14 mouse cellular contexts compared by ENCODE assay signal in the genomic region with DNA sequence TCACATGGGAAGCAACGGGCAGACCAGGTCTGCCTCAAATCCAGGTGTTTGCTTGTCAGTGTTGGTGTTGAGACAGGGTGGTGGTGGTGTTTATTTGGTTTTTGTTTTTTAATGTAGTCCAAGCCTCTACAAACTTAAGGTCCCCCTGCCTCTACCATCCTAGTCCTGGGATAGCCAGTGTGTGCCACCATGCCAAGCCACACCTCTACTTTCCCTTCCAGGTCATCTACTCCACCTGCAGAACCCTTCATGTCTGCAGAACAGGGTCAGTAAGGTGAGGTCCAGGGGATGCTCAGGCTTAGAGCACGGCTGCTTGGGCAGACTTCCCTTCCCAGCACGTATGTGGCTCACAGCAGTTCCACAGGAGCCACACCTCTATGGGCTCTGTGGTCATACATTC. TPM values are rescaled to one million over a fixed set of nuclear protein-coding genes. Genes with fewer than 3 reads are reported as not detected.
DNase-seq lines count a peak whose midpoint lies in the region; ATAC-seq and TF ChIP-seq lines count a peak whose summit lies in the region.
"Had no signal": no experiment of that assay in that cellular context is flagged by ENCODE, and none has a peak within 500 bp of the region (broad histone marks: within the 10 kb centered on the region; RNA-seq: fewer than 3 reads in every experiment).

No protein-coding gene starts in this region.

- TF ChIP-seq CTCF in intestine, postnatal 0 days (IDR thresholded peaks at IDR 0.05; ENCODE audit: low read depth), result no peak

- H3K36me3 ChIP-seq in forebrain, embryonic 14.5 days (ENCODE audit: control insufficient read depth, insufficient read depth, low read length), result no peaks in the 10 kb centered on the region
- H3K36me3 ChIP-seq in forebrain, embryonic 11.5 days (ENCODE audit: control insufficient read depth, insufficient read depth, low read length), result no peaks in the 10 kb centered on the region
- 0 out of 2 replicates have a peak, but pooled peaks cover 3% of the 10 kb centered on the region for H3K36me3 ChIP-seq in intestine, embryonic 15.5 days
- no peaks in the 10 kb centered on the region for H3K36me3 ChIP-seq in intestine, postnatal 0 days (ENCODE audit: control insufficient read depth, insufficient read depth)
- no peaks in the 10 kb centered on the region for H3K36me3 ChIP-seq in neural tube, embryonic 14.5 days (ENCODE audit: control insufficient read depth, insufficient read depth, low read length)
- H3K36me3 ChIP-seq: hindbrain, embryonic 12.5 days; liver, embryonic 15.5 days had no signal

- DNase-seq in forebrain, embryonic 14.5 days (ENCODE audit: low spot score), result no peak
- no peak for DNase-seq in forebrain, embryonic 11.5 days (ENCODE audit: low spot score)
- no peak for DNase-seq in neural tube, embryonic 10.5 days (ENCODE audit: extremely low spot score, low spot score)
- DNase-seq in kidney, postnatal 14 days, result no peak
- DNase-seq: B cell, adult 2 months; thymus, postnatal 25 days had no signal

- H3K4me3 ChIP-seq in forebrain, embryonic 14.5 days (ENCODE audit: low read depth, low read length), result no peak overlapping the region
- H3K4me3 ChIP-seq in forebrain, embryonic 11.5 days (ENCODE audit: low read depth, low read length), result no peak overlapping the region
- no peak overlapping the region for H3K4me3 ChIP-seq in intestine, embryonic 15.5 days (replicated peaks)
- H3K4me3 ChIP-seq in intestine, postnatal 0 days (ENCODE audit: low read depth, low read length), result no peak overlapping the region
- no peak overlapping the region for H3K4me3 ChIP-seq in neural tube, embryonic 14.5 days (ENCODE audit: low read depth, low read length)
- H3K4me3 ChIP-seq: heart, embryonic 13.5 days; hindbrain, embryonic 12.5 days; liver, embryonic 15.5 days; lung, embryonic 15.5 days had no signal

- 0 out of 2 replicates have a peak, but pooled peaks have one; percentile 8 for ATAC-seq in forebrain, embryonic 14.5 days
- ATAC-seq in forebrain, embryonic 11.5 days (replicated peaks; ENCODE audit: low FRiP score), result no peak
- ATAC-seq in intestine, embryonic 15.5 days, result no peak
- ATAC-seq in intestine, postnatal 0 days, result no peak
- ATAC-seq in neural tube, embryonic 14.5 days (ENCODE audit: low read depth), result no peak
- ATAC-seq: midbrain, embryonic 16.5 days had no signal

- no peak overlapping the region for H3K4me2 ChIP-seq in forebrain, embryonic 14.5 days (ENCODE audit: low read length)
- H3K4me2 ChIP-seq in forebrain, embryonic 11.5 days (ENCODE audit: low read depth, low read length, severe bottlenecking), result no peak overlapping the region
- no peak overlapping the region for H3K4me2 ChIP-seq in intestine, embryonic 15.5 days (replicated peaks)
- no peak overlapping the region for H3K4me2 ChIP-seq in intestine, postnatal 0 days (replicated peaks; ENCODE audit: low read depth)
- H3K4me2 ChIP-seq in neural tube, embryonic 14.5 days (ENCODE audit: low read depth, low read length), result no peak overlapping the region
- H3K4me2 ChIP-seq: heart, embryonic 13.5 days; hindbrain, embryonic 12.5 days; liver, embryonic 15.5 days; lung, embryonic 15.5 days had no signal

- no peaks in the 10 kb centered on the region for H3K9me3 ChIP-seq in forebrain, embryonic 14.5 days (replicated peaks; ENCODE audit: control insufficient read depth, low read length)
- H3K9me3 ChIP-seq in forebrain, embryonic 11.5 days (ENCODE audit: control insufficient read depth, low read length), result 0 out of 2 replicates have a peak, but pooled peaks cover 2% of the 10 kb centered on the region
- no peaks in the 10 kb centered on the region for H3K9me3 ChIP-seq in intestine, embryonic 15.5 days
- no peaks in the 10 kb centered on the region for H3K9me3 ChIP-seq in intestine, postnatal 0 days (ENCODE audit: control insufficient read depth)
- H3K9me3 ChIP-seq in neural tube, embryonic 14.5 days (ENCODE audit: control insufficient read depth, low read length), result no peaks in the 10 kb centered on the region
- H3K9me3 ChIP-seq: heart, embryonic 13.5 days; hindbrain, embryonic 12.5 days; liver, embryonic 15.5 days; lung, embryonic 15.5 days had no signal

- H3K27me3 ChIP-seq in forebrain, embryonic 14.5 days (replicated peaks; ENCODE audit: control insufficient read depth, insufficient read depth, low read length), result no peaks in the 10 kb centered on the region
- H3K27me3 ChIP-seq in forebrain, embryonic 11.5 days (ENCODE audit: control insufficient read depth, insufficient read depth, low read length), result no peaks in the 10 kb centered on the region
- no peaks in the 10 kb centered on the region for H3K27me3 ChIP-seq in intestine, embryonic 15.5 days (replicated peaks)
- H3K27me3 ChIP-seq in intestine, postnatal 0 days (replicated peaks; ENCODE audit: control insufficient read depth, insufficient read depth, low read length), result no peaks in the 10 kb centered on the region
- H3K27me3 ChIP-seq in neural tube, embryonic 14.5 days (ENCODE audit: control insufficient read depth, insufficient read depth, low read length), result no peaks in the 10 kb centered on the region
- H3K27me3 ChIP-seq: heart, embryonic 13.5 days; hindbrain, embryonic 12.5 days; lung, embryonic 15.5 days had no signal

- H3K27ac ChIP-seq in forebrain, embryonic 14.5 days (ENCODE audit: low read depth, low read length), result peak overlapping the region; percentile 84; the same call in 1 of the 2 replicates
- no peak overlapping the region for H3K27ac ChIP-seq in forebrain, embryonic 11.5 days (ENCODE audit: low read depth, low read length)
- H3K27ac ChIP-seq in intestine, embryonic 15.5 days, result 0 out of 2 replicates have a peak overlapping the region, but pooled peaks have one; percentile 18
- H3K27ac ChIP-seq in intestine, postnatal 0 days (ENCODE audit: low read depth, low read length), result no peak overlapping the region
- 0 out of 2 replicates have a peak overlapping the region, but pooled peaks have one; percentile 5 for H3K27ac ChIP-seq in neural tube, embryonic 14.5 days (ENCODE audit: low read depth, low read length)

- peaks cover 14% of the 10 kb centered on the region; the same call in 1 of the 2 replicates for H3K4me1 ChIP-seq in forebrain, embryonic 14.5 days (ENCODE audit: control insufficient read depth, insufficient read depth, low read length)
- H3K4me1 ChIP-seq in forebrain, embryonic 11.5 days (replicated peaks; ENCODE audit: control insufficient read depth, insufficient read depth, low read length), result peaks cover 6% of the 10 kb centered on the region; the same call in 1 of the 2 replicates
- peaks cover 10% of the 10 kb centered on the region; the same call in 1 of the 2 replicates for H3K4me1 ChIP-seq in intestine, embryonic 15.5 days (replicated peaks)
- H3K4me1 ChIP-seq in intestine, postnatal 0 days (replicated peaks; ENCODE audit: control insufficient read depth, insufficient read depth, low read length), result no peaks in the 10 kb centered on the region
- peaks cover 4% of the 10 kb centered on the region; the same call in 1 of the 2 replicates for H3K4me1 ChIP-seq in neural tube, embryonic 14.5 days (ENCODE audit: control insufficient read depth, insufficient read depth, low read length)

- WGBS in forebrain, embryonic 14.5 days, result 76% methylated on average over 3 of the region's 3 CpGs
- 75% methylated on average over 3 of the region's 3 CpGs for WGBS in forebrain, embryonic 11.5 days
- 84% methylated on average over 3 of the region's 3 CpGs for WGBS in intestine, embryonic 15.5 days
- WGBS in intestine, postnatal 0 days, result 64% methylated on average over 3 of the region's 3 CpGs
- 87% methylated on average over 3 of the region's 3 CpGs for WGBS in neural tube, embryonic 14.5 days

- no peak overlapping the region for H3K9ac ChIP-seq in forebrain, embryonic 14.5 days (ENCODE audit: low read length)
- H3K9ac ChIP-seq in forebrain, embryonic 11.5 days (ENCODE audit: low read length), result no peak overlapping the region; the same call in 1 of the 2 replicates
- no peak overlapping the region for H3K9ac ChIP-seq in intestine, embryonic 15.5 days
- no peak overlapping the region for H3K9ac ChIP-seq in intestine, postnatal 0 days (ENCODE audit: low read depth, low read length)
- no peak overlapping the region for H3K9ac ChIP-seq in neural tube, embryonic 14.5 days (replicated peaks; ENCODE audit: low read depth, low read length)
- H3K9ac ChIP-seq: heart, embryonic 13.5 days; hindbrain, embryonic 12.5 days; liver, embryonic 15.5 days; lung, embryonic 15.5 days had no signal

RNA-seq across cellular contexts. Expression of gene She, which starts 29.2 kb away (rescaled TPM):
- polyA plus RNA-seq in forebrain, embryonic 14.5 days (2014; fragmentation: Nextera tagmentation; extraction: Ambion mirVana), result 0.93 and 0.95 TPM in 2 replicates
- polyA plus RNA-seq in forebrain, embryonic 11.5 days (2014; fragmentation: Nextera tagmentation; extraction: Ambion mirVana), result 2.0 and 2.4 TPM in 2 replicates
- polyA plus RNA-seq in intestine, embryonic 15.5 days (2015; fragmentation: Nextera tagmentation; extraction: Ambion mirVana), result 3.7 and 3.8 TPM in 2 replicates
- polyA plus RNA-seq in intestine, postnatal 0 days (2015; fragmentation: Nextera tagmentation; extraction: Ambion mirVana), result 1.6 and 1.8 TPM in 2 replicates
- polyA plus RNA-seq in neural tube, embryonic 14.5 days (2014; fragmentation: Nextera tagmentation; extraction: Ambion mirVana), result 0.91 and 2.4 TPM in 2 replicates

RNA-seq across cellular contexts. Expression of gene Il6ra, which starts 52.7 kb away (rescaled TPM):
- polyA plus RNA-seq in forebrain, embryonic 14.5 days (2014; fragmentation: Nextera tagmentation; extraction: Ambion mirVana), result 0.37 and 0.47 TPM in 2 replicates
- 0.15 and 0.27 TPM in 2 replicates for polyA plus RNA-seq in forebrain, embryonic 11.5 days (2014; fragmentation: Nextera tagmentation; extraction: Ambion mirVana)
- 2.3 and 2.8 TPM in 2 replicates for polyA plus RNA-seq in intestine, embryonic 15.5 days (2015; fragmentation: Nextera tagmentation; extraction: Ambion mirVana)
- polyA plus RNA-seq in intestine, postnatal 0 days (2015; fragmentation: Nextera tagmentation; extraction: Ambion mirVana), result 2.8 and 3.2 TPM in 2 replicates
- polyA plus RNA-seq in neural tube, embryonic 14.5 days (2014; fragmentation: Nextera tagmentation; extraction: Ambion mirVana), result 0.36 and 0.50 TPM in 2 replicates

Comparison
In these comparisons a context has a peak if more than half of its experiments do, and no peak if none do; other contexts are left out.
1. H3K27ac ChIP-seq: peak in forebrain, embryonic 14.5 days (single experiment), intestine, embryonic 15.5 days (single experiment) and neural tube, embryonic 14.5 days (single experiment); none in forebrain, embryonic 11.5 days (single experiment) and intestine, postnatal 0 days (single experiment).